Mouse (Mus musculus) retina, embryonic 14.5 days (tissue): ENCODE measurements around the gene Ifi35.
"Not testable (repeated sequence)": the region's sequence is repeated elsewhere in the genome, so short reads cannot be mapped to it uniquely, and the experiment has no call there.

ENCODE experiments used
- DNase-seq: peaks from one replicate; pipeline ENCODE4 v3.0.0-alpha.2; 2015; ENCODE audit warnings: low spot score

The Ifi35 gene

GRCm38 (mm10) chr11:101468731-101469130 is 20.5 kb downstream of the Ifi35 start:
- no peak for DNase-seq

GRCm38 (mm10) chr11:101469155-101469554 is 20.9 kb downstream of the Ifi35 start:
- no peak for DNase-seq

- DNase-seq, result no peak
Observed at GRCm38 (mm10) chr11:101470206-101470605, 22.0 kb downstream of the Ifi35 start.

- DNase-seq, result no peak
Observed at GRCm38 (mm10) chr11:101471926-101472325, 23.7 kb downstream of the Ifi35 start.

GRCm38 (mm10) chr11:101472336-101472735 is 24.1 kb downstream of the Ifi35 start:
- DNase-seq, result no peak

- DNase-seq, result not testable (repeated sequence)
Observed at GRCm38 (mm10) chr11:101473686-101474085, 25.5 kb downstream of the Ifi35 start.

GRCm38 (mm10) chr11:101474298-101474697 is 26.1 kb downstream of the Ifi35 start:
- DNase-seq, result no peak

- DNase-seq, result not testable (repeated sequence)
Observed at GRCm38 (mm10) chr11:101476361-101476760, 28.2 kb downstream of the Ifi35 start.

GRCm38 (mm10) chr11:101477194-101477551 is 29.0 kb downstream of the Ifi35 start:
- DNase-seq, result peak; percentile 75

GRCm38 (mm10) chr11:101477552-101478211 is 29.5 kb downstream of the Ifi35 start:
- DNase-seq, result peak; percentile 75

GRCm38 (mm10) chr11:101479171-101479635 is 31.0 kb downstream of the Ifi35 start:
- DNase-seq, result peak; percentile 90

- no peak for DNase-seq
Observed at GRCm38 (mm10) chr11:101480912-101481311, 32.7 kb downstream of the Ifi35 start.

- no peak for DNase-seq
Observed at GRCm38 (mm10) chr11:101483804-101484203, 35.6 kb downstream of the Ifi35 start.

- DNase-seq, result no peak
Observed at GRCm38 (mm10) chr11:101484245-101484644, 36.0 kb downstream of the Ifi35 start.

GRCm38 (mm10) chr11:101484814-101485213 is 36.6 kb downstream of the Ifi35 start:
- no peak for DNase-seq

- peak; percentile 19 for DNase-seq
Observed at GRCm38 (mm10) chr11:101485509-101486028, 37.4 kb downstream of the Ifi35 start.

GRCm38 (mm10) chr11:101486126-101486525 is 37.9 kb downstream of the Ifi35 start:
- DNase-seq, result no peak

- peak; percentile 43 for DNase-seq
Observed at GRCm38 (mm10) chr11:101506269-101506780, 58.1 kb downstream of the Ifi35 start.

GRCm38 (mm10) chr11:101507090-101507489 is 58.9 kb downstream of the Ifi35 start:
- DNase-seq, result no peak
